Mouse (Mus musculus) CD4-positive helper T cell, adult 2 months (primary cell): ENCODE results near the gene Nfyb.

Source experiments
- DNase-seq: peaks from one replicate; pipeline ENCODE4 v3.0.0-alpha.2; 2012; ENCODE audit warnings: low read depth, missing footprints, low spot score

The Nfyb gene

DNA sequence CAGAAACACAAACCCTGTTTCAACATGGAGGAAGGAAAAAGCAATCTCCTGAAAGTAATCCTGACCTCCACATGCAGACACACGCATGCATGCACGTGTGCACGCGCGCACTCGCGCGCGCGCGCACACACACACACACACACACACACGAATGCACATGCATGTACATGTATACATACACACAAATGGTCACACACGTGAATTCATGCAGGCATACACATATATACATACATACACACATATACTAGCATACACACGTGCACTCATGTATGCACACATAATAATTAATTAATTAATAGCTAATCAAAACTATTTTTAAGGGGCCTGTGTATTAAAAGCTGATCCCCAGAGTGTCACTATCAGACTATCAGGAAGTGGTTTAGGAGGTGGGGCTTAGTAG, 15.9 kb upstream of the Nfyb start:
- DNase-seq, result peak; percentile 30

DNA sequence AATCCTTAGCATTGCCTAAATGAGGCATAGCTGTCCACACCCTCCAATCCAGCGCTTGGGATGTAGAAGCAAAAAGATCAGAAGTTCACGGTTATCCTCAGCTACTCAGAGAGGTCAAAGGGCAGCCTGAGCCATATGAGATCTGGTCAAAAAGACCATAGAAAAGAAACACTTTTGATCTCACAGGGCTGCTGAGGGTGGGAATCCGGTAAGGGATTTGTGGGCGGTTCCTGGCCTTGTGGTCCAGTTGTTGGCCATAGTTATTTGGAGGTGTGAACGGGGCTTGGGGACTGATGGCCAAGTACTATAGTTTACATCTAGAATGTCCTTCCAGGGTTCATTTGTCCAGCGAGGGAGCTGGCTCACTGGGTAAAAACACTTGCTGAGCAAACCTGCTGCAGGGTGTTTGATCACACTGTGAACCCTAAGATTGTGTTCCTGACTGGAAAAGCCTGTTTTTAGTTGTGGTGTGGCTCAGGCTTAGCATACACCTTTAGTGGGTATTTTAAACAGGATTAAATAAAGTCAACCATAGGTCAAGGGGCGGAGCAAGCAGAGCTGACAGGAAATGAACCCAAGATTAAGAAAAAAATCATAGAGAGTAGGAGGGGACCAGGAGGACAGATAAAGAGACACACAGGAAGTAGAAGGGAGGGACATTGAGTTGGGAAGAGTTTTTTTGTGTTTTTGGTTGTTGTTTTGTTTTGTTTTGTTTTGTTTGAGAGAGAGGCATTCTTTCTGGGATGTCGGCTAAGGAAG, 15.0 kb upstream of the Nfyb start:
- DNase-seq, result peak; percentile 58

DNA sequence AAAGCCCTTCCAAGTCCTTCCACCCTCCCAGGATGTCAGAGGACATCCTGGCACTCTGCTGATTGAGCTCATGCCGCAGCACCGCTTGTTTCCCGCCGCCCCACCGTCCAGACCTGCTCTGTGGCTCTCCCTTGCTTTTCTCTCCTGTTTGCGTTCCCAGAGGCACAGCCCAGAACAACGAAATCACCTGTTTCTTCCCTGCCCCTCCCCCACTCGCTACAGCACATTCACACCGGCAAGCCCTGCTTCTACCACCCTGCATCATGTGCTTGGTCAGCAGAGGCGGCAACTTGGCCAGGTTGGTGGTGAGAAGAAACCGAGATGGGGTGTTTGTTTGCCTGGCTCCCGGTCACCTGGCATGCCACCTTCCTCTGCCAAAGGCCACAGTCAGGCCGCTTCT, 13.9 kb upstream of the Nfyb start:
- DNase-seq, result no peak

DNA sequence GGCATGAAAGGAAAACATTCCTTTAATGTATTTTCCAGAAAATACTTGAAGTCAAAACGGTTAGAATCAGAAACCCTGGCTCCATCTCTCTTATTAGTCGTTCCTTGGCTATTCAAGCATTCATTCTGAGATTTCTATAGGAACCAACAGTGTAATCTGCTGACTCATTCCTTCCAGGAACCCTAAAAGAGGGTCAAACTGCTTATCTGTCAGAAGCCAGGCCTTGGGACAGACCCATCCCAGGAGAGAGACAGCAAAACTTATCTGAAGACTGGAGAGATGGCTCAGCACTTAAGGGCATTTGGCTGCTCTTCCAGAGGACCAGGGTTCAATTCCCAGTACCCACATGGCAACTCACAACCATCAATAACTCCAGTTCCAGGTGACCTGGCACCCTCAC, 13.1 kb upstream of the Nfyb start:
- DNase-seq, result no peak

DNA sequence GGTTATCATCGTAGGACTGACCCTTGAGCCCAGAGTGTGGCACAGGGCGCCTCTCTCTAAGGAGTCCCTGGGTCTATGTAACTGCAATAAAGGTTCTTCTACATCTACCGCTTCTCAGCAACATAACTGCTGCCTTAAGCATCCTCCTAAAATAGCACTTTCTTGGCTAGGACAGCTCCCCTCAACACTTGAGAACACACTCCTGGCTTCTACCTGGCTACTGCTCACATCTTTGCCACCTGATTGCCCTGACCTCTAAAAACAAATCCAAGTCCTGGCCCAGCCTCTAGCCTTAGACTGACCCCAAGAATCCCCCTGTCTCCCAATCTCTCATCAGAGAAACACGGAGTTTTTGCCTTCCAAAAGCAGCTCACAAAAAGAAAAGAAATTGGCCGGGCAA, 10.9 kb upstream of the Nfyb start:
- no peak for DNase-seq

DNA sequence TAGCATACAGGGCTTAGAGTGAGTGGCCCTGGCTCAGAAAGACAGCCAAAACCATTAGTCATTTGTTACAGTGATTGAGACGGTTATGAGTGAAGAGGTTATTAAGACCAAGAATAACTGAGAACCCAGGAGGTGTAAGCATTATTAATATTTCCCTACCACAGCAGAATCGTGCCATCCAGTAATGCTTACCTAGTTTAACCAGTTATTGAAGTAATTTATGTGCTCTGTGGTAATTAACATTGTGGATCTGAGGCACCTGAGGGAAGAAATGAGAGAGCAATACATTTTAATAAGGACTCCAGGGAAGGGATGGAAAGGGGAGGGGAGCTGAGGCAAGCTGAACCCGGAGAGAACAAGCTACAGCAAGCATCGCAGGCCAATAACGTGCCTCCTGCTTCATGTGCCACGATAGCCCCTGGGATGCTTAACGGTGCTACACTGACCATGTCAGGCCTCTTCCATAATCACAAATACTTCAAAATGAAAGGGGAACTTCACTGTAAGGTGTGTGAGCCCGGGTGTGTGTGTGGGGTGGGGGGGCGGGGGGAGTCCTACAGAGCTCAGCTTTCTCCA, 7.7 kb upstream of the Nfyb start:
- no peak for DNase-seq

DNA sequence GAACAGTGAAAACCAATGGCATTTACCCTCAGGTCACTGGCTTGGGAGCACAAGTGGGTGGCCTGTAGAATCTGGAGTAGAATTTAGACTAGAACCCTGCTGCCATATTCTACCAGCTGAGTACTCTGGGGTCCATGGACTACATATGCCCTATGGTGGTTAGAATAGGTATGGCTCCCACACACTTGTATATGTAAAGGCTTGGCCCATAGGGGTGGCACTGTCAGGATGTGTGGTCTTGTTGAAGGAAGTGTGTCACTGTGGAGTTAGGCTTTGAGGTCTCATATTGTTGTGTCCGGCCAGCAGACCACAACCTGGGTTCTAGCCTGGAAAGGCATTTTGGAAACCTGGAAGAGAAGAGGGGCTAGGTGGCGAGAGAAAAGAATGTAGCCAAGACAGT, 6.8 kb upstream of the Nfyb start:
- DNase-seq, result no peak

DNA sequence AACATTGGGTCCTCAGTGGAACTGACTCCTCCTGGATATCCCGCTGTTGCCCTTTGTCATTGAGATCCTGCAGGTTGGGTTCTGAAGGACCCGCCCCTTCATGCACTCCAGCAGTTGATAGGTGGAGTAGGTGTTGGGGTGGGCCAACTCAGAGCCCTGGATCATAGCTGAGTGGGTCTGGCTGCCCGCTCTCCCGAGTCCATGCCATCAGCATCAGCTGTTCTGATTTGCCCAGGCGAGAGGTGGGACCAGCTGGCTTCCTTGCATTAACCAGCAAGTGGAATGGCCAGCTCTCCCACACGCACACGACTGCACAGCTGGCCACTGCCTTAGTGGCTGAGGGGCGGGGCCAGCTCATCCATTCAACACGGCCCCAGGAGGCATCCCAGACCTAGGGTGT, 5.0 kb upstream of the Nfyb start:
- DNase-seq, result no peak

DNA sequence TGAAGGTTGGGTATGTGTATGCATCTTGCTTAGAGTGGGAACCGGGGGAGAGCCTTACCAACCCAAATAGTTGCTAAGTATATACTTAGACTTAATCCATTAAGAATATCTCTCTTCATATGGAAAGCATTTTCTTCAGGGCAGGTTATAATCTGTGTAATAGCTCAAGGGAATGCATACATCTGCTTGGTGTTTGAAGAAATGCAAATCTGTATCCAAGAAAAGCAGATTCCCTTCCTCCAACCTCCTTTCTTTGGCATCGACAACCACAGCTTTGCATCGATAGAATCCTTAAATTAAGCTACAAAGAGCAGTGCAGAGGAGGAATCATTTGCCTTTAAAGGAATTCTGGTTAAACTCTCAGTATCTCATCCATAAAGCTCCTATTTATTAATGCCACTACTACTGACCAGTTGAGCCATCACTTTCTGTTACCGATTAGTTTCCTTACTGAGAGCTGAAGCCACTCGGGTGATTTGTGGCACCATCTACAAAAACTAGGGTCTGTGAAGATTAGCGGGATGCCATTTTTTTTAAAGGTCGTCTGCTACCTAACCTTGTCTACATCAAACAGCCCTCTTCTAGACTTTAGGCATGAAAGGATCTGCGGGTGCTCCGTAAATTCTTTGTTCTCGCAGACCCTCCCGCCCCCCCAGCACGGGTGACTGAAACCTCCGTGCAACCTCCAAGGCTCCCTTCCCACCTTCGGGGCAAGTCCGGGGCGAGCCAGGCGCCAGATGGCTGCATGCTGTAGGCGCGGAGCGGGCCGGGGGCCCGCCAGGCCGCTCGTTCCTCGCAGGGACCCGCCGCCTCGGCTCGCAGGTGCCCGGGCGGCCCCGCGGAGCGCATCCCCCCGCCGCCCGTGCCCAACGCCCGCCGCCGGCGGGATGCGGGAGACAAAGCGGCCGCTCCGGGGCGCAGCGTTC, 925 bp downstream of the Nfyb start:
- peak; percentile 69 for DNase-seq

DNA sequence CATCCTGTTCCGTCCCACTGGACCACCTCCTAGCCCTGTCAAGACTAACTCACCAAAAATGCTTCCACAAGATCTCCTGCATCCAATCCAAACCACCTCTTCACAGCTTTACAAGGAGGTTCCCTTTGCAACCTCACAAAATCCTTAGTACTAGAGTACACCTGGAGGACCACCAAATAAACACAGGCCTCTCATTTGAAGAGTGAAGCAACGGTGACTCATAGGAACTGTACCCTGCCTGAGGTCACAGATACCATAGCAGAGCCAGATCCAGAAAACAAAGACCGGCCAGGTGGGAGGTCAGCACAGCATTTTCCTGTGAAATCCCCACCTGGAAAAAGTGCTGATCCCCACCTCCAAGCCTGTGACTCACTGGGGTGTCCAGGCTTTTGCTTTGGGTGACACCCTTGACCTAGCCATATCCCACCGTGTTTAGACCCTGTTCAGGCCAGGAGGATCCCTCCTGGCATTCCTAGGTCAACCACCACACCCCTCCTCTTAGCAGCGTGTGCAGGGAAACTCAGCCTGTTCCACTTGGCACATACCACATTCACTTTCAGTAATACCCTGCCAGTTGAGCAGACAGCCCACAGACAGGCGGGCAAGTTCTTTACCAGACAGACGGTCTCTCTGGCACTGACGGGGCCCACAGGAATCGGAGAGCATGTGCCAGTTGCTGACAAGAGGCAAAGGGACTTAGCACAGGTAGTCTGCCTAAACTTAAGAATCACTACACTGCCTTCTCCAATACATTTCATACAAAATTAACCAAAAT, 2.7 kb downstream of the Nfyb start:
- no peak for DNase-seq

DNA sequence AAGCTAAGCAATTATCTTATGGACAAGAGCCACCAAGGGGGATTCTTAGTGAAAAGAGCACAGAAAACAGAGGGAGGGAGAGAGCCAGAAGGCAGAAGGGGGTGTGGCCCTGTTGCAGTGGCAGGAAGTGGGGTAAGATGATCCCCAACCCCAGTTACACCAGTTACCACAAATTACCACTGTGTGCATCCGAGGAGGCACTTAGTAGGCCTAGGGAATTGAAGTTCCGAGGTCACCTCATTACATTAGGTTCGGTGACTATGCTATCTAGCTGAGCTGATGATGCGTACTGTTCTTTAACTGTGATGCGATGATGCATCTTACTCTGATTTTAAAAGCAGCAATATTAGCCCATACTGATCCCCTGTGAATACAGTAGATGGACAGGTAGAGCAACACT, 4.2 kb downstream of the Nfyb start:
- no peak for DNase-seq

DNA sequence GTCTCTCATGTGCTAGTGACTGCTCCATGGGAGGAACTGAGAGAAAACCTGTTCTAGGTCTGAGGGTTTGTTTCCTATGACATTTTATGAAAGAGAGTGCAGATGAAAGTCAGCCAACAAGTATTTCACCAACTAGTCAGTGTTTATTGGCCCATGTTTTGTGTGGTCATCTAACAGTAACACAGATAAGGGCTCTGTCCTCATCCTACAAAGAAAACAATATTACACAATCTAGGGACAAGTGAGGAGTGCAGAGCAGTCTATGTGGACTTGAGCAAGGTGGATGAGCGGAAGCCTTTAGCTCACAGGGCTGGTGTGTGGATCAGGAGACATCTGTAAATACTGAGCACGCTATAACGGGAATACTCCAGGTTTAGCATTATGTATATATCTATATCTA, 5.1 kb downstream of the Nfyb start:
- no peak for DNase-seq

DNA sequence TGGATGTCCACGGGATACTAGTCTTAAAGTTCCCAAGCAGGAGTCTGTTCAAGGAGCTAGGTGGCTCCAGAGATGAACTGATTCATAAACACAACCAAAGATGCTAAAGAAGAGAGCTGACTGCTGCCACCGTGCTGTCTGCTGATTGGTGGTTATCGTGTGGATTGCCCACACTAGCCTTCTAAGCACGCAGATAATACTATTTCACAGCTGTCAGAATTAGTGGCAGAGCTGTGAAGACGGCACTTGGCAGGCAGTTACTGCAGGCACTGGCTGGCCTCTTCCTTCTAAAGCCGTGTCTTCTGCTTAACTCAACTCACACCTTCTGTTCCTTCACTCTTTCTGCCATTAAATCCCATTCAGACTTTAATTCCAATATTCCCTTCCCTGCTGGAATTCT, 5.6 kb downstream of the Nfyb start:
- no peak for DNase-seq

DNA sequence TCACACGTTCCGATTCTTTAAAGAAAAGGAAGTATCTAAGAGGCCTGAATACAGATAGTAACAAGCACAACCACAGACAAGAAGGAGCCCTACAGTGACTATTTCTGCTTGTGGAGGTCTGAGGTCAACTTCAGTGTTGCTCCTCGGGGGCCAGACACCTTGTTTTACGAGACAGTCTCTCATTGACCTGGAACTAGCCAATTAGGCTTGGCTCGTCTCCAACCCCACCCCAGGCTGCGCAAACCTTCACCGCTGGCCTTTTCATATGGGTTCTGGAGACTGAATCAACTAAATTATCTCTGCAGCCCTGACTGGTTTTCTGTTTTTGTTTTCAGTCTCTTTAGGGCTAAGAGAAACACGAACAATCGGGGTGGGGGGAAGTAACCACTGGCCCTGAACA, 6.6 kb downstream of the Nfyb start:
- no peak for DNase-seq

DNA sequence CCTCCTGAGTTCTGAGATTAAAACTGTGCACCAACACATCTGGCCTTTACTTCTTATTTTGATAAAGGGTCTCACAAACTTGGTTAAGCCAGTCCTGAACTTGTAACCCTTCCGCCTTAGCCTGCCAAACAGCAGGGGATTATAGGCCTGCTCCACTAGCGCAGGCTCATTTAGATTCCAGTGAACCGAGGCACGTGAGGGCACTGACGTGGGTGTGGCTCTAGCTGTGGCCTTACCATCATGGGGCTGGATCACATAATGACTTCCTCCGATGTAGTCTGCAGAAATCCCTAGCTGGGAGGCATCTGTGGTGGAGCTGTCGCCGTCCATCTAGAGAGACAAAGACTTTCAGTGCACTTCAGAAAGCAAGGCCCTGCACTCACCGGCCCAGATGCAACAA, 7.5 kb downstream of the Nfyb start:
- no peak for DNase-seq

DNA sequence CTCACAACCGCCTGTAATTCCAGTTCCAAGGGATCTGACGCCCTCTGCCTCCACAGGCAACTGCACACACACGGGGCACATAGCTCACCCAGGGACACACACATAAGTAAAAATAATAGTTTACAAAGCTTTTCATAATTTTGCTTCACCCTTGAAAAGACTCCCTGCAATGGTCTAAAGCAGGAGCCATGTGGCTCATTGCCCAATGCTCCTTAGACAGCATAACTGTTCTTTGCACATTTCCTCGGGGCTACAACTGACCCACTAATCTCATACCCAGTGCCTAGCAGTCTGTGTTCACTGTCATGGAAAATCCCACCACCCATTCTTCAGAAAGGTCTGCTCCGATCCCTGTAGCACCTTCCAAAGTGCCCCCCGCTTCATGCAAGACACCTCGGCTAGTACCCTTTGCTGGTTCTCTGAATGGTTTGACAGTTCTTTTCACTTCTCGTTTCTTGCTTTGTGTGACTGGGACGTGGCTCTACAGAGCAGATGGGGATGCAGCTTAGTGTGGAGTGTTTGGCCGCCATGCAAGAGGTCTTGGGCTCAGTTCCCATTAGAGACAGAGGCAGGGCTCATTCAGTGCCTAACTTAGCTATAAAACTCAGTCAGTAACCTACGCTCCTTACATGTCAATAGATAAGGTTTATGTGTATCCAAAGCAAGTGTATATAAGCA, 8.6 kb downstream of the Nfyb start:
- DNase-seq, result no peak

DNA sequence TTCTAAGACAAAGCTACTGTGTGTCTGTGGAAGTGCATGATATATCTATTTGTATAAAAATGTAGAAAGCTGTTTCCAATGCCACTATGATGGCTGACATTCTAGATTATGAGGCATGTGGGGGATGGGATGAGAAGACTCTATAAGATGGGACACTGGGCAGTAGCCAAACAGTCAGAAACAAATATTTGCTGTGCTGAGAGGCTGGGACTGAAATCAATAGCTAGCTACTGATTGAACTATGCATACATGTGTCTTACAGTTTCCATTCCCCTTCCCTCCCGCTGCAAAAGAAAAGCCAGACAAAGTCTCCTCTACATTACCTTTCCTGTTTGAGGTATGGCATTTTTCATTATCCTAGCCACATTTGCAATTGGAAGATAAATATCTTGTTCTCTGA, 9.3 kb downstream of the Nfyb start:
- DNase-seq, result no peak

DNA sequence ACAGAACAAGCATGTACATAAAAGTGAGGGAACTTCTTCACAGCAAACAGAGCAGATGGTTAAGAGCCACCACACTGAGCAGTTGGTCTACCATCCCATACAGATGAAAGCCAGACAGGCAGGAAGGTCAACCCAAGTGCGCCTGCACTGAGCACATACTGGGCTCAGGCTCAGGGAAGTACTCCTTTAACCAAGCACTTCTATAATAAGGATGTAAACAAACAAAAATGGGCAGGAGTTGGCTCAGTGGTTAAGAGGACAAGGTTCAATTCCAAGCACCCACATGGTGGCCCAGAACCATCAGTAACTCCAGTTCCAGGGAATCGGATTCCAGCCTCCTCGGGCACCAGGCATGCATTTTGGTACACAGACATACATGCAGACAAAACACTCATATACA, 11.0 kb downstream of the Nfyb start:
- no peak for DNase-seq

DNA sequence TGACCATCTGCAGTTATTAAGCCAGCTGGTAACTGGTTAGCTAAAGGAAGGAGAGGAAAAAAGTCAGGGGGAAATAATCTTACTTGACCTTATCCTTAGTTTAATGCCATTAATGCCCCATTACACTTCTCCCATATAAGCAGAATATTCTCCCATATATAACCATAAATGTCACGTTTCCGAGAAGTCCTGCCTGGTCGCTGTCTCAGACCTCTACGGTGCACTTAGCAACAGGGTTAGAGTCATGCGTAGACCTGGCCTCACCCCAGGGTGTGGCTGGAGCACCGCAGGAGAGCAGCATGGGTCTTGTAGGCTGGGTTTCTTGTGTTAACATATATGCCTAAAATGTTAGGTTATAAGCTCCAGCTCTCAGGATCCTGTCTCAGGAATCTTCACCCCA, 13.2 kb downstream of the Nfyb start:
- DNase-seq, result no peak

DNA sequence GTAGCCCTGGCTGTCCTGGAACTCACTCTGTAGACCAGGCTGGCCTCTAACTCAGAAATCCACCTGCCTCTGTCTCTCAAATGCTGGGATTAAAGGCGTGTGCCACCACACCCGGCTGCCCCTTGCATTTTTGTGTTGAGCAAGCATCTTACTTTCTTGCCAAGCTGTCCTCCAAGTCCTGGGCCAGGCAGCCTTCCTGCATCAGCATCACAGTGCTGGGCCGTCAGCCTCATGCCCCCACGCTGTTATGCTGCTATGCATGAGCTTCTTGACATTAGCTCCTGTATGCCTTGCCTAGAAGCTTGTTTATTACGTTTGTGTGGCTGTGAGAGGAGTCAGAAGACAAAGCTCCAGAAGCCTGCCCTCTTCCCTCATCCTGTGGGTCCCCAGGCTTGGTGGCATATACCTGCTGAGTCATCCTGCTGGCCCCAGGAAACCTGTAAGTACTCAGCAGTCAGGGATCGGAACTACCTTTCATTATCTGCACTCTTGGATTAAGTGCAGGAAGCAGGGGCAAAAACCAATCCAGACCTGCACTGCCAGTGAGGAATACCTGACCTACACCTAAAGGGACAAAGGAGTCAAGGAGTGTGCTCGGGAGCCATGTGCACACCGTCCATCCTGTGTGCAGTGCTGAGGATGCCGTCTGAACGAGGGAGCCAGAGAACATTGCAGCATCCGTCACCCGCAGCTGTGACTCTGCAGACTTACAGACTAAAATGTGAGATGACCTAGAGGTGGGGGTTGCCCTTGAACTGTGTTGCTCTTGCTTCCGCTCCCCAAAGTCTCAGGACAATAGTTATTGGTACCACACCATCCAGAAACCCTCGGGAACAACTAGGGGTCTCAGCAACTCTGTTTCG, 16.7 kb downstream of the Nfyb start:
- no peak for DNase-seq
